Mouse (Mus musculus) cortical plate, adult 2 months (tissue): Measurements from ENCODE around the gene Rimbp3.

Experiments used
- CTCF ChIP-seq: fragments of 200-500 bp; IDR thresholded peaks from 2 replicates; pipeline ENCODE4 v1.5.1; 2011; ENCODE audit warnings: mild to moderate bottlenecking, control low read depth, low read length; ENCODE audit not compliant: insufficient read depth; ENCODE audit errors: extremely low read depth
- POLR2A ChIP-seq: fragments of 200-500 bp; IDR thresholded peaks from 2 replicates; pipeline ENCODE4 v1.6.1; 2011; ENCODE audit warnings: mild to moderate bottlenecking, low read length, control low read depth; ENCODE audit not compliant: insufficient read depth; ENCODE audit errors: extremely low read depth

- no peak for TF ChIP-seq CTCF
- no peak for TF ChIP-seq POLR2A
Measured at GRCm38 (mm10) chr16:17243731-17244130, 35.3 kb downstream of the Rimbp3 start.
